Mouse (Mus musculus): ENCODE measurements around the gene Crat.

DNA sequence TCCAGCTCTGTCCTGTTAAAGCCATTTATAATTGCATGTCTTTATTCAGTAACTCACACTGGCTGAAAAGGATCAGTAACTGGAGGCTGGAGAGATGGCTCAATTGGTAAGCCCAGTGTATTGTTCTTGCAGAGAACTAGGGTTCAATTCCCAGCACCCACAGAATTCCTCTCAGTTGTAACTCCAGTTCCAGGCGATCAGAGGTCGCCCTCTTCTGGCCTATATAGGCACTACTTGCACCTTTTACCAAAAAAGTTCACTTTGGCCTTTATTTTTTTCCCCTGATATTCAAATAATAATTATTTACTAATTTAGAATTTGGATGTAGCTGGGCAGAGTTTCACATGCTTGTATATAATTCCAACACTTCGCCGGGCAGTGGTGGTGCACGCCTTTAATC lies 52.7 kb downstream of the Crat start:
- TF ChIP-seq CTCF (IDR thresholded peaks at IDR 0.05; ENCODE audit: extremely low read depth, insufficient read depth, low read length) (no peak), POLR2A (IDR thresholded peaks at IDR 0.05; ENCODE audit: extremely low read depth, insufficient read depth, low read length) (no peak)
